Mouse (Mus musculus) frontal cortex, adult (tissue): ENCODE measurements around the gene Tlr2.
"Not testable (repeated sequence)": the region's sequence is repeated elsewhere in the genome, so short reads cannot be mapped to it uniquely, and the experiment has no call there.

Source experiments
- ATAC-seq: cut with Nextera tagmentation; 2 replicates; pipeline ENCODE4 v1.9.2; 2017; ENCODE audit warnings: mild to moderate bottlenecking, moderate library complexity, mixed read lengths; ENCODE audit not compliant: low TSS enrichment

The Tlr2 gene

DNA sequence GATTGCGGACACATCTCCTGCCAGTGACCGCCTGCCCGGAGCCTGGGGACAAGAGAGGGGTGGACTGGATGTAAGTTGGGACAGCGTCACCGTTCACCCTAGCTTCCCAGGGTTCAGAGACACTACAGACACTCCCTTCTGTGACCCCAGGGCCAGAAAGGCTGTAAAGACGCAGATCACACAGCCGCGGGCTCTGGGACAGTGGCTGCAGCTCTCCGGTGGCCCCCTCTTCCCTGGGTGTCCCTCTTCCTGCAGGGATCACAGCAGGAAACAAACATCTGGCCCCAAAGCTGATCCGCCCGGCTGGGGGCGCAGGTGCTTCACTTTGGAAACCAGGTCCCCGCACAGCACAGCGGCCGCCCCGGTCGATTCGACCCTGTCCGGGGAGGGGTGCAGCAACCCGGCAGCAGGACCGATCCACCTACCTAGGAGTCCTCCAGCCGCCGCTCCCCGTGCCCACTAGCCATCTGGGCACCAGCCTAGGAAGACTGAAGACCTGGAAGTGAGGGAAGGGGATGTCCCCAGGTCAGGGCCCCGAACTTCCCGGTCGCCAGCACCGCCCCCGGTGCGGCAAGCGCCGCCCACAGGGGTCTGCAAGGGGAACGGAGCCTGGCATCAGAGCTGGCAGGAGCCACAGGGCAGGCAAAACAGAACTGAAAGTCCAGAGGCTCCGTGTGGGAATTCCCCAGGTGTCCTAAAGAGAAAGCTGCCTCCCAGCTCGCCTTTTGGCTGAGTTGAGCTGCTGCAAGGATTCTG lies at the start of gene Tlr2:
Gene Tlr2 (minus strand): TSS at position 673 of the 756 bp plus-strand sequence.
- peak; percentile 71 for ATAC-seq

DNA sequence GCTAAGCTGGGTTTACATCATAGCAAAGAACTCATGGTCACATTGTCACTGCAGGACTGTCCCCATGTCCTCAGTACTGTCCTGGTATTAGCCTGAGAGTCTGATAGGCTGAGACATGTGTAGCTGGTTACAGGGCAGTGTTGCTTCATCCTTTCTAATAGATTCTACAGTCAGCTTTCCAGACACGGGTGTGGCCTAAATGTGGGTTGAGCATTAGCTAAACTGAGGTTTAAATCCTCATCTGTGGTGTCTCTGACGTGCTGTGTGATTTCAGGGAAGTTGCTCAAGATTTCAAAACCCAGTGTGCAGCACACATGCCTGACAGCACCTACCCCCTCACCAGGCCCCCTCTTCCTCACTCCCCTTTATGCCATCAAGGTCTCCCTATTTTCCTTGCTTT lies 43.6 kb upstream of the Tlr2 start:
- no peak for ATAC-seq

DNA sequence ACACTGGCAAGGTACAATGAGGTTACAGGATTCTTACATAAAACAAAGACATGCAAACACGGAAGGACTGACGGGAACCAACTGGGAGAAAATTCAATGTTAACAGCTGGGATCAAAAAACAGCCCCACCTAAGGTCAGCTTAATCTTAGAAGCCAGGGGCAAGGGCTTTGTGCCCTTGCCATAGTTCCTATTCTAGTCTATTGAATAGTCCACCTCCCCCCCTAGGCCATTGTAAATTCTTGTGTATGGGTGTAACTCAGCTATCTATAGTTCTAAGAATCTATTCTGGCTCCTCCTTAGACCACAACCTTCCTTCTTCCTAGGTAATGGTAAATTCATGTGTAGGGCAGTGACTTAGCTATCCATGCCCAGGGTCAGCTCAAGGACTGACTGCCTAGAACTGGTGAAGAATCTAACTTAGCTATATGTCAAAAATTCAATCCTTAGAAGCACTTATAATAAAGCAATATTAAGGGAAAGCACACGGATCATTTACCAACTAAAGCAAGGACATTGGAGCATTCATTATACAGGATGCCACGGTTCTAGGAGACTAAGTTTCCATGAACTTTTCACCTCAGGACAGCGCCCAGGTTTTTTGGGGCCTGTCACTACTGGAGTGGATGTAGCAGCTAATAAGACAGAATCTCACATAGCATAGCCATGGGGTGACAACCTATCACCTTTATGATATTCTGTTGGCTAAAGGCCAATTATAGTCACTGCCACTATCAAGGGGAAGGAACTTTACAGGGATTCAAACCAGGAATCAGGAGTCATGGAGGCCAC lies 37.9 kb upstream of the Tlr2 start:
- not testable (repeated sequence) for ATAC-seq

DNA sequence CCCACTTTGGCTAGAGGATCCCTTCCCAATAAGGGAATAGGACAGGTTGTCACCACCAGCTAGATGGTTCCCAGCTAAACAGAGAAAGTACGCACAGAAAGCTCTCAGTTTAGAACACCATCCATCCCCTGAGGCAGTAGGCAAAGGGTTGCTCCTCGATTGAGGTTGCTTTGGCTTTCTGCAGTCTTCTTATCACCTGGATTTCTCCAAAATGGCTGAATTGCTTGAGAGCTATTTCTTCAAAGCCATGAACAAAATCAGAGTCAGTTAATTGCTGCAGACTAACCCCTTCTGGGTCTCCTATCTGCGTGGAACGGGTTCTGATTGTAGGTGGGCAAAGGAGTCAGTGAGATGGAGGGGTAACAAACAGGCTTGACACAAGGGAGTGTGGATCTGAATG lies 37.2 kb upstream of the Tlr2 start:
- no peak for ATAC-seq

DNA sequence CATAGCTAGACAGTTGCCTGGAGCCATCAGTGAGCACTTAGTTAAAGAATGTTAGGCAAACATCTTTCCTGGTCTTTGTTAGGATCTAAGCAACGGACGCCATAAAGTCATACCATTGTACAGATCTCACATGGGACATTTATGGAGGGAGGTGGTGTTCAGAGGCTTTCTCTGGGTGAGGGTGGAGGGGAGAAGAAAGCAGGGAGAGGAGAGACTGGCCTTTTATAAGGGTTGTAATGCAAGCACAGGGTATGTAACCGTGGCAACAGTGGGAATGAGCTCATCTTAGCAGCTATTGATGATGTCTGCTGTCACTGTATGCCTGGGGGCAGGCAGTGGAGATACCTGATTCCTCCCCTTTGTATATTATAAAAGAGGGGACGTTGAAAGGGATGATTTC lies 34.7 kb upstream of the Tlr2 start:
- no peak for ATAC-seq

DNA sequence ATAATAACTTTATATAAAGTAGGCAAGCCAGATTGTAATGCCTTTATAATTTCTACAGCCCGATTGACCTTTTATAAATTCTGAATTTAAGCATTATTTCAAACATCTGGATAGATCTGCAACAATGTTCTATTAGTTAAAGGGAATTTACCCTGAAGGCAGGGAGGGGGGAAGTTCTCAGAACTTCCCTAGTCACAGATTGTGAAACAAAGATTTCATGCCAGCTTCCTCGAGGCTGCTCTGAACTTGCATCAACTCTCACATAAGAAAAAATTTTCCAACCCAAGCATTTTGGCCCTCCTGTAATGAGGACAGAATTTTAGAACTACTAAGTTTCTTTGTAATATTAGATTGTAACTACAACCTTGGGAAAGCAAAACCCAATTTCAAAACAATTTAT lies 33.5 kb upstream of the Tlr2 start:
- not testable (repeated sequence) for ATAC-seq

DNA sequence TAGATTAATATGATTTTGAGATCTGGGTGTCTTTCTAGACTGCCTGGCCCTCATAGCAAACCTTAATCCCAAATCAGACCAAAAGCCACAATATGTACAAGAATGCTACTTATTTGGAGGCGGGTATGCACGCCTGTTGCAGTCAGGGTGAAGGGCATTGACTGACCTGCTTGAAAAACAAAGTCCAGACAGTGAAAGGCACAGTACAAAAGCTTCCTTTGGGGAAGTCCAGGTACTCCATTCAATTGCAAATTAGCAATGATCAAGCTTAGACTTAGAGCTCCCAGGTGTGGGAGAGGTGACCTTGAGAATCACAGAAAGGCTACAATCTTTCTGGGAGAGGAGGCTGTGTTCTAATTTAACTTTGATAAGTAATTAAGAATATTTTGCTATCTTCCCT lies 31.3 kb upstream of the Tlr2 start:
- ATAC-seq: not testable (repeated sequence)

DNA sequence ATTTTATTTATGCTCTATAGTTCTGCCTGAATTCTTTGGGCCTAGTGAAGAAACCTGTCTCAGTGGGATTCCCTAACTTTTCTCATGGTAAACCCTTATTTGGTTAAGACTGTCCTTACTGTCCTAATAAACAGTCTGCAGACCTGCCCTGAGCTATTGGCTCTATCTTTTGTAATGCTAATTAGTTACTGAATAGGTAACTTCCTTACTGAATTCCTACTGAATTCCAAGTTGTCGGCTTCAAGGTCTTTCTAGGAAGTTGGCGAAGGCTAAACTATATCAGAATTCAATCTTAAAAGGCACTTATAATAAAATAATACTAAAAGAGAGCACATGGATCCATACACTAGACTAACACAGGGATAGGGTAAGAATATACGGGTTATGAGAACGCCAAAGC lies 30.4 kb upstream of the Tlr2 start:
- not testable (repeated sequence) for ATAC-seq

DNA sequence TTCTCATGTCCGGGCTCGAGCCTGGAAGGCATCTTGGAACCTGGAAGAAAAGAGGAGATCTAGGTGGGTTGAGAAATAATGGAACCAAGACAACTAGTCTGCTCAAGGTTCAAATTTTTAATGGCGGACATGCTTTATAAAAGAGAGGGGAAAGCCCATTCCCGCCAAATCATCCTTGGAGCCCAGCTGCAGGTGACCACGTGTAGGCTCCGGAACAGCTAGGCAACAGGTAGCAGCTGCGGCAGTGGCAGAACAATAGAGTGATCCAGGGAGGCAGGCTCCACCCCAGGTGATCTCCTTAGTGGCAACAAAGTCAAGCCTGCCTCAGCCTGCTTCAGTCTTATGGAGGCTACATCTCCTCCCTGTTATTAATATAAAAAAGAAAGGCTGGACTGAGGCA lies 30.0 kb upstream of the Tlr2 start:
- ATAC-seq: not testable (repeated sequence)

DNA sequence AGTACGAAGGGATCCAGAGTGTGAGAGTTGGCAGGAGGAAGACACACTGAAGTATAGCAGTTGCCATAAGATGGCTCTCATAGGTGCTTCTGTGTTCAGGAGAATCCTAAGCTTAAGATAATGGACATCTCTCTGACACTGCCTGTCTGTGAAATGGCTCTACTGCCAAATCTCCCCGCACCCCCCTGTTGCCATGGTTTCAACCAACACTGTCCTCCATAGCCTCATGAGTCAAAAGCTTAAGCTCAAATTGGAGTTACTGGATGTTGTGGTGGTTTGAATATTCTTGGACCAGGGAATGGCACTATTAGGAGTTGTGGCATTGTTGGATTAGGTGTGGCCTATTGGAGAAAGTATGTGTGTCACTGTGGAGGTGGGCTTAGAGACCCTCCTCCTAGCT lies 28.2 kb upstream of the Tlr2 start:
- no peak for ATAC-seq

DNA sequence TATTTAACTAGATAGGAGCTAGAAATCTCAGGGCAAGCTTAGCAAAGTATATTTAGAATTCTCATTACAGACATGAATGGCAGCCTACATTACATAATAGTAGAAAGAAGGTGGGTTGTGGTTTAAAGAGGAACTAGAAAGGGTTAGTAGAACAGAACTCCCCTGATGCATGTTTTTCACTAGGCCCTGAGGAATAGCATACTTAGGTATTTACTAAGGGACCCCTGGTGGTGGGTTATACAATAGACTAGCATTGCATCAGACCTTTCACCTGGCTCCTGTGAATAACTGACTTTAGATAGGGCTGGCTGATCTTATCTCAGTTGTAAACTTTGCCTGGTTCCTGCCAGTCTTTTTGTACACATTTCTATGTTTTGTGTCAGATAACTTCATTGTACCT lies 25.5 kb upstream of the Tlr2 start:
- not testable (repeated sequence) for ATAC-seq

DNA sequence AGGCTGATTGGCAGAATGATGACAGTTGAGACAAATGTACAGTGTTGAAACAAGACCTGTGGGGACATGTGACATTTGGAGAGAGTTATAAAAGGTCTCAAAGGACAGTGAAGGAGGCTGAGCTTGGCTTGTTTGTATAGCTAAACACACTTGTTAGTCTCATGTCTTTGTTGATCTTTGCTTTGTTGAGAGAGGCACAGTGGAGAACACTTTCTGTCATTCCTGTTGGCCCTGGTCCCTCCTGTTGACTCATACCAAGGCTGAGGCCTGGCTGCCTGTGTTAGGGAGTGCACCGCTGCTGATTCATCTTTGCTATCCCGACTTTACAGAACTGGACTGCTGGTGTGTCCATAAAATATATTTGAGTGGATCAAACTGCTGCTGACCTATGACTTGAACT lies 23.6 kb upstream of the Tlr2 start:
- no peak for ATAC-seq

DNA sequence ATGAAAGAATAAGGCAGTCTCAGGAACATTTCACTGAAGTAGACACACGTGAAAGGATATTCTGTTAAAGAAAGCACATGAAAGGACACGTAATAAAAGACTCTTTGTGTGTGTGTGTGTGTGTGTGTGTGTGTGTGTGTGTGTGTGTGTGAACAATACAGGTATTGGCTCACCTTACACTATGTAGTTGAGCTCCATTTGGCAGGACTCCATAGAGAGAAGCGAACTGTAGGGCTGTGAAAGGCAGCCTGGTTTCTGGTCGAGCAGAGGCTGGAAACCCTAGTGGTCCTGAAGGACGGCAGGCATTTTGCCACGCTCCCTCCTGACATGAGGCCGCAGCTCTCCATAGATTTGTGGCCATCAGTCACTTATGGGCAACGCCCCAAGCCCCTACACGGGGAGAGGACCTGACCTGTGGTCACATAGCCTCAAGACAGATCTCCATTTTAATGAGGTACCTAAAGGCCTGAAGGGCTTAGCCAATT lies 22.5 kb upstream of the Tlr2 start:
- ATAC-seq: no peak

DNA sequence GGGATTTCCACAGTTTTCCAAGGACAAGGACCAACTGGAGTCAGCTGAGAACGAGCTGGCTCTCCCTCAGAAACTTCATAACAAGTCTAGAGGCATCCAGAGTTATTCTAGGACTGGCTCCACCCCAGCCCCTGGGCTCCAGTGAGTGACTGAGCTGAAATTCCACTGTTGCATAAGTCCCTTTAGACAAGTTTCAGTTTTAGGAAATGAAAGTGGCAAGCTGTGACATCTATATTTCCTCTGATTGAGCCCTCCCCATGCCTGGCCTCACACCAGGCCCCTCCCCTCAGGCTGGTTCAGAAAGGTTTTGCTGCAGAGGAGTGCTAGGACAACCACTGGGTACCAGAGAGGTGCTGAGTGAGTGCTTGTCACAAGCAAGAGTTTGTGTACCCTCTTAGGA lies 21.4 kb upstream of the Tlr2 start:
- ATAC-seq: peak; percentile 99

DNA sequence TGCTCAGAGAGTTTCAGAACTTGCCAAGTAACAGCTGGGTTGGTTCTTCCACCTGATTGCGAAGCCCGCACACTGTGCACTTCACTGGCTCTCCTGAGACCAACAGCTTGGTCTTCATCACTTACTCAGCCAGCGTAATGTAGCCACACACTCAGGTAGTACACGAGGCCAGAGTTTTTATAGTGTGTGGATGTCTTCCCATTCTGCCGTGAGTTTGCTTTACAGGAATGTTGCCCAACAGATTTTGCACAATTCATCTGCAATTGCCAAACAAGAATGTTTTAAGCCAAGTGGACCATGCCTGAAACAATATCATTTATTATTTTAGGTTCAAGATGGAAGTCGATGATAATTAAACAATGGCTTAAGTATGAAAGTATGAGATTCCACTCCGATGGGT lies 18.0 kb upstream of the Tlr2 start:
- ATAC-seq: no peak

DNA sequence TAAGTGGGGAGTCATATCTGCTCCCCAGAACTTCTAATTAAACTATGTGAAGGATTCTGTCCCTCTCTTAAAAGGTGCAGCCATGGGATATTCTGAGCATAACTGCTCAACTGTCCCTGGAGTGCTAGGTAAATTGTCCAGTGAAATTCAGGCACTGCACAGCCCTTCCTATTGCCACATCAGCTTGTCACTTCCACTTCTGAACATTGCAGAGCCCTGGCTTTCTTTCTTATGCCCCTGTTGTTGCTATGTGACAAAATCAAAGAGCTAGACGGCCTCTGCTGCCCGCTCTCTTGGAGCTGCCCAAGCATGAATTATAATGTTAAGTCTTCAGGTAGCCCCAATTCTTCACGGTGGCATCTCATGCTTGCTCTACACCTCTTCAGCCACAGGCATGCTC lies 17.5 kb upstream of the Tlr2 start:
- no peak for ATAC-seq

DNA sequence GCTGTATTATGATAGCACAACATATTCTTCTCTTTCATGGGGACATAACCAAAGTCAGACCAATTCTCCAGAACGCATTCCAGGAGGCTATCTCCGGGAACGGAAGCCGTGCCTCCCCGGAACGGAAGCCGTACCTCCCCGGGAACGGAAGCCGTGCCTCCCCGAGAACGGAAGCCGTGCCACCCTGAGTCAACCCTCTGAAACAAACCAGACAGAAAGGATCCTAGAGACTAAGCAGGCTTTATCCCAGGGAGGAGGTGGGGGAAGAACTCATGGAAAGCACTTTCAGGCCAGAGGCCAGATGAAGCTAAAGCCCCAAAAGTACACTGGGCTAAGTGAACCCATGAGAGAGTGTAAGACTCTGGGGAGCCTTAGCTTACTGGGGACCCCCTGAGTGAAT lies 16.1 kb upstream of the Tlr2 start:
- ATAC-seq: no peak

DNA sequence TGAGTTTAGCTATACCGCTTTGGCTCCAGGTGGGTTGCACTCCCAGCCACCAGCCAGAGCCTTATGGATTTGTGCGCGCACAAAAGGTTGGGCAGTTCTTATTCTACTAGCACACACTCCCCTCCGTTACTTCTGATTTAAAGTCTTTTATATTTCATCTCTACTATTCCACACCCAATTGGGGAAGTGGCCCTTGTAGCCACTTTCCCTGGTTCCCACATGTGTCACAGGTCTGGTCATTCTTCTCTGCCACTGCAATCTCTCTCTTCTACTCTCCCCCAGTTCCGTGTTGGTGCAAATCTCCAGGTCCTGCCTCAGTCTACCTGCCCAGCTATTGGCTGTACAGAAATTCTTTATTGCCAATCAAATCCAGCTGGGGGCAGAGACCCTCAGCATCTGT lies 14.1 kb upstream of the Tlr2 start:
- no peak for ATAC-seq

DNA sequence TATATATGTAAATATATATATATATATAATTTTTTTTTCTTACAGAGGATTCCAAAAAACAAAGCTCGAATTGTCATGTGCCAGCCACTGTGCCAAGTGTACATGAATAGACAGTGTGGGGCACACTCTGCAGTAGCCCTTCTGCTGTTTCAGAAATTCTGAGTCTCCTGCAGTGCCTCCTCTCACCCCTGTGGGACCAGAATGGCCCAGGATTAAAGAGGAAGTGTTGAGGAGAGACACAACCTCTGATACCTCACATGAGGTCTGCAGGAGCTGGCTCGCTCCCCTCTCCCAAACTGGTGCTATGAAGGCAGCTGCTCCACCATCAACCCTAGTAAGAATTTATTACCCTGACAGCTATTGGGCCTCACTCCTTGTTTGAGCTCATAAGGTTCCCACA lies 7.8 kb upstream of the Tlr2 start:
- no peak for ATAC-seq

DNA sequence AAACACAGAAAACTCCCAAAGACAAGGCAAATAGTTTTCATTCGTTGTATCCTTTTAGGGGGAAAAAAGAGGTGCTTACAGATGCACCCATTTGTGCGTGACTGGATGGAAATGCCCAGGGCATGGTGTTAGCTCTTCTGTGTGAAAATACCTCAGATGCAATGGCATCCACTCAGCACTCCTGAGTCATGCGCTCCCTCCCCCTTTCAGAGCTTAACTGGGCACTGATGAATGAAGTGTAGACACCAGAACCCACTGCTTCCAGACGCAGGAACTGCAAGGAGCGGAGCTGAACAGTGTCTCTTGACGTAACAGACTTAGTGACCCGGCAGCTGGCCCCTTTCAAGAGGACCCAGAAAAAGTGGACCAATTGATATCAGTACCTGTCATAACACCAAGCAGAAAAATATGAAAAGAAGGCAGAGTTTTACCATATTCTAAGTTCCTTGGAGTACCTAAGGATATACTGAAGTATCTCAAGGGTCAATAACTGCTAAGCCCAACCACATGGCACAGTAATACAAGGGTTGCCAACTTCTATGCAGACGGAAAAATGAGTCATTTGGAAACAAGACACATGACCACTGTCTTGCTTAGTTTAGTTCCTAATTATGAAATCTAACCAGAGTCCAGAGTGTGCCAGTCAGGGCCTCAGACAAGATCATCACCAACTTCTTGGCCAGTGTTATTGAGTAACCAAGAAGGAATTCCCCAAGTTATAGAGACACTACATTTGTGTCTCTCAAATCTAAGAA lies 3.4 kb upstream of the Tlr2 start:
- no peak for ATAC-seq

DNA sequence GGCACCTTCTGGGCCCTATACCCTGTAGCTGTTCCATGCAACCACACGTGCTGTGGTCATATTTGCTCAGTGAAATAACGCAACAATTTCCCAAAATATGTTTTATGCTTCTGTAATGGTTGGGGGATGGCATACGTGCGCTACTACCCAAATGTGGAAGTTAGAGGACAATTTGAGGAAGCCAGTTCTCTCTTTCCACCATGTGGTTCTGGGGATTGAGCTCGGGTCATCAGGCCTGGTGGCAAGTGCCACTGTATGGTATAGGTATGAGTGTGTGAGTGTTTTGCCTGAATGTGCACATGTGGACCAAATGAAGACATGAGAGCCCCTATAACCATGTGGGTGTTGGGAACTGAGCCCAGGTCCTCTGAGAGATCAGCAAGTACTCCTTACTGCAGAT lies 2.1 kb downstream of the Tlr2 start:
- ATAC-seq: no peak

DNA sequence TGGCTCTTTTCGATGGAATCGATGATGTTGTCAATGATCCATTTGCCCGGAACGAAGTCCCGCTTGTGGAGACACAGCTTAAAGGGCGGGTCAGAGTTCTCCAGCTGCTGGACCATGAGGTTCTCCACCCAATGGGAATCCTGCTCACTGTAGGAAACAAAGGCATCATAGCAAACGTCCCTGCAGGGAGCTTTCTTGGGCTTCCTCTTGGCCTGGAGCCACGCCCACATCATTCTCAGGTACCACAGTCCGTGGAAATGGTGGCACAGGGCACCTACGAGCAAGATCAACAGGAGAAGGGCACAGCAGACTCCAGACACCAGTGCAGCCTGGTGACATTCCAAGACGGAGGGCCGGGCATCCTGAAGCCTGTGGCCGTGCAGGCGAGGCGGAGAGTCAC lies 4.9 kb downstream of the Tlr2 start:
- ATAC-seq: no peak
